Mouse (Mus musculus): ENCODE data around the gene Syt1. TPM values are rescaled to one million over a fixed set of nuclear protein-coding genes. Genes with fewer than 3 reads are reported as not detected.

The Syt1 gene
- total RNA-seq, 2 experiments from 2014 or later: 932 TPM

DNA sequence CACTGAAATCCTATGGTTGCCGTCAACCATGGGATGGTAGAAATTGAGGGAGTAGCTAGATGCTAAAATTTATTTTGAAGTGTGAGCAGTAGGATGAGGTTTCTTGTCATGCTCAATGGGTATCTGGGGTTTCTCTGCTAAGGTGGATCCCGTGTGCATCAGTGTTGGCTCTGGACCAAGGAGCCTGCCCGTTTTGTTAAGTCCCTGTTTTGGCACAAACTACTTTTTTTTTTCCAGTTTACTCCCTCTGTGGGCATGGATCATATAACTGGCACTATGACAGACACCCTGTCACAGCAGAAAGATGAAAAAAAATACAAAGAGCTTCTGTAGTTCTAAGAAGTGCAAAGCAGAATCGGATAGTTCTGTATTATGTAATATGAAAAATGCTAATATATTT, 212.0 kb downstream of the Syt1 start:
- no peak for DNase-seq (ENCODE audit: extremely low spot score in 1 of 2, low spot score in 2 of 2)
- intact Hi-C loops (cut with DNase I): no loop called here

DNA sequence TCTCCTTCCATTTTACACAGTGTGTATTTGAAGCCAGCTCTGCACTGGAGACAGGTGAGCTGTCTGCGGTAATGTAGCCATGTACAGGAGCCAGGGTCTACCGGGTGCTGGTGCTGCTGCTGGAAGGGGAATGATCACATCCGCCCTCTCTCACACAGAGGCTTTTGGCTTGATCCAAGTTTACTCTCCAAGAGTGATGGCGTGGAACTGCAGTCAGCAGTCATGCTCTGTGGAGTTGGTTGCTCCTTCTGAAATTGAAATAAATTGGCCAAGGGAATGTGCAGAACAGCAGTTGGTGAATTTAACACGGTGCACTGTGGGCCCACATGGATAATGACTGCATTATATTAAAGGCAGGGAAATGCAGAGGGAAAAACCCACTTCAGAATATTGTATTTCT, 228.0 kb downstream of the Syt1 start:
- intact Hi-C loops (cut with DNase I): no loop called here
- no peak for DNase-seq (ENCODE audit: extremely low spot score in 1 of 2, low spot score in 2 of 2)

DNA sequence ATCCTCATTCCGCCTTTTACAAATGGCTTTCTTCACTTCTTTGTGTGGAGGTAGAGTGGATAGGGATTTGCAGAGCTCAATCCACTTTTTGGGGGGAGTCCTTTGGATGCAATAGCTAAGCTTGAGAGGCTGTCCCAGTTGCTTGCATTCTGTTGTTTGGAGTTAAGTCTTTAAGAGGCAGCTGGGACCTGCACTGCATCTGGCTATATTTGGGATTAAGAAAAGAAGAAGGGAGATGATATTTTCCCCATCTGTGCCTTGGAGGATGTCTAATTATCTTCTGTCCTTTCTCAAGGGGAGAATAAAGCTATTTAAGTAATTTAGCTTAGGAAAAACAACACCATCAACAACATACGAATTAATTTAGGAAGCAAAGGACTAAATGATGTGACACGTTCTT, 230.2 kb downstream of the Syt1 start:
- DNase-seq (ENCODE audit: extremely low spot score in 1 of 2, low spot score in 2 of 2): no peak
- intact Hi-C loops (cut with DNase I): no loop called here

DNA sequence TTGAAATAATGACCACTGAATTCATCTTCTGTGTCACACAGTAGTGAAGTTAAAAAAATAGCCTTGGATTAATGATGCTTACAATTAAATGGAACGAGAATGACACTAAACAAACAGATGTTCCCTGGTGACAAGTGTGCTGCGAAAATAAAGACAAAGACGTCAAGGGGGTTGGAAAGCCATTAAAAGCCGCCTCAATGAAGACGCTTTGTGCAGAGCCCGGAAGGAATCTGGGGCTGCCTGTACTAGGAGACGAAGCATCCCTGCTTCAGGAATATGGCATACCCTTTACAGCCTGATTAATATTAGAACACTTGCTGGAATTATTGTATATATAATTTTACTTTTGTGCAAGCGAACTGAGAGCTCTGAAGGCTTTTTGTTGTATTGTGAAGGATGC, 234.0 kb downstream of the Syt1 start:
- intact Hi-C loops (cut with DNase I): no loop called here
- no peak for DNase-seq (ENCODE audit: extremely low spot score in 1 of 2, low spot score in 2 of 2)

DNA sequence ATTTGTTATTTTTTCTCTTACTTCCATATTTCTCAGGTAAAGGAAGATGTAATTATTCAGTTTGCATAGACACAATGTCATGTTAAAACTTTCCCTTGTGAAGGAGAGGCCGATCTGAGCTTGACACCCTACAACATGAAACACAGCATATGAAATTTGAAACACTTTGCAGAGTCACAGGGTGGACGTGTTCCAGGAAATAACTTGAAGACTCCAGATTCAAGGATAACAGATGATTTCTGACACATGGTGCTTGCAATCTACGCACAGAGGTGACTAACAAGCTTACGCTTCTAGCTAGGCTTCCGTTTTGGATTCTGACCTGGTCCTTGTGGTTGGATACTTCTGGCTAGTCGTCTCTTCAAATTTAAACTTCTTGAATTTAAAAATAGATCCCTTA, 239.7 kb downstream of the Syt1 start:
- intact Hi-C loops (cut with DNase I): no loop called here
- no peak for DNase-seq (ENCODE audit: extremely low spot score in 1 of 2, low spot score in 2 of 2)

DNA sequence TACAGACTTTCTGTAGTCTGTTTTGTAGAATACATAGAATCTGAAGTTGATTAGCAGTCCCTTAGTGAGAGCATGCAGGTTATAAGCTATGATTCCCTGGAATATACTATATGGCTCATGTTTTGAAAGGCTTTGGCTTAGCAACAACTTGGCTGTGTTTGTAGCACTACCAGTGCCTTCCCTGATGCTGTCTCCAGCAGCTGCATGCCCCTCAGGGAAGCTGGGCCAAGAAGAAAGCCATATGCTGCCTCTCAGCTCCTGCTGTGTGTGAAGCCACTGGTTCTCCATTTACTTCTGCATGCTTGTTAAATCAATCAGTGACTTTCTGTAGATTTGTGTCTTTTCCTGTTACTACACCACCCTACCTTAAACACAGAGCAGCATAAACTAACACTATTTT, 245.2 kb downstream of the Syt1 start:
- no peak for DNase-seq (ENCODE audit: extremely low spot score in 1 of 2, low spot score in 2 of 2)
- intact Hi-C loops (cut with DNase I): no loop called here

DNA sequence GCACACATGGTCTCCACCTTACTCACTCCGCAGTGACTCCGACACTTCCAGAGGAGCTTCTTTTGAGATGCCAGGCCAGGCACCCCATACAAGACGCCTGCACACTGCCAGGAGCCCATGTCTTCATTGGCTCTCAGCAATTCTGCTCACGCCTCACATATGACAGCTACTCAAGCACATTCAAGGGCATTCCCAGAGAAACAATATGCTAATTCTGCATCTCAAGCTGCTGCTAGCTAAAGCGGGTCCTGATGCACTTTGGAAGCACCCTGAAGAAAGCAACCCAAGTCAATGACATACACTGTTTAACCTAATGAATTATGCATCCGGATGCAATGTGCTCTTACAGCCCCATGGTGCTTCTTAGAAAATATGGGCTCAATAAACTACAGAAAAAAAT, 247.1 kb downstream of the Syt1 start:
- intact Hi-C loops (cut with DNase I): no loop called here
- peak in 1 of 2 experiments; percentile 19 for DNase-seq (ENCODE audit: extremely low spot score in 1 of 2, low spot score in 2 of 2)

DNA sequence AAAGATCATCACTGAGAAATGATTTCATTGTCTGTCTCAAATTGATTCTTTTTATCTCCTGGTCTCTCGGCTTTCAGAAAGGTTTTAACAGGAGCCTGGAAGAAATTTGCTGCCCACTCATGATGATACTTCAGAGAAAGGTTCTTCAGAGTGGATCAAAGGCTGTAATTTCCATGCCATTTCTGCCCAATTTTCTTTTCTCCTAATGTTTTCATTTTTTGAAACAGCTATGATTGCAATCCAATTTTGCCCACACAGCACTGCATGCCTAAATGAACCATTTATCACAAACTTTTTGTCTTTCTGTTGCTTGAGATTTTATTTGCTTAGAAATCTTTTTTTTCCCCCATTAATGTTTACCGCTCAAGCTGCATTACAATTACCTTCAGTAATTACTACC, 257.5 kb downstream of the Syt1 start:
- intact Hi-C loops (cut with DNase I): no loop called here

DNA sequence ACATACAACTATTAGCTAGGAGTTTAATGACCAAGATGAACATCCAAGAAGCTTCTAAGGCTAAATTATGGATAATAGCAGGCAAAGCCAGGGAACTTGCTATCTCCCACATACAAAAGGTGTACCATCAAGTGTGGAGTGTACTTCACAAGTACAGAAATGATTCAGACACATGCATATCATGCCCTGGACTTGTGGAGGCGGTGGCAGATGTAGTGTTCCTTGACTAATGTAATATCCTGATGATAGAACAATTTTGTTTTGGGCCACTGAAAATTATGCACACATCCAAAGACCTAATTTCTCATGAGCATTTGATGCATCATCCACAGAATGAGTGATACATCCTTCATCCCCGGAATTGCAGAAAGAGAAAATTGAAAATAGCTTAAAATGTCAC, 267.0 kb downstream of the Syt1 start:
- intact Hi-C loops (cut with DNase I): no loop called here
- DNase-seq (ENCODE audit: extremely low spot score in 1 of 2, low spot score in 2 of 2): no peak

More for the DNA sequence above, 257.5 kb downstream of the Syt1 start:
- DNase-seq (ENCODE audit: extremely low spot score in 1 of 2, low spot score in 2 of 2): no peak

DNA sequence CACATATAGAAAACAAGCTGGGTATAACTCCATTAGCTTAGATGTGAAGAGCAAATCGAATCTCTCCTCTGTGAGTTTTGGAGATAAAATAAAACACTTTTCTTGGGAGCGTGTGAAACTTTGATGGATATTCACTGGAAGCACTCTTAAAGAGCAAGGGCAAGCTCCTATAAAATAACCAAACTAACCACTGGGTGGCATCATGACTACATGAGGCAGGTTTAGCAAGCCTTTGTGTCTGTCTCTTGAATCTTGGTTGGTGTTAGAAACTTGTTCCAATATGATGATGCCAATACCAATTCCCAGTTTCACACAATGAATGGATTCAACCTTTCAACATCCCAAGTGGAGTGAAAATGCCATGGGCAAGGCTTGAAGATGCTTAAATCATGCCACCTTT, 276.8 kb downstream of the Syt1 start:
- intact Hi-C loops (cut with DNase I): loop anchor here (10.0 kb wide), 1 partner anchor 761 kb away; no protein-coding TSS in a partner anchor
- DNase-seq (ENCODE audit: extremely low spot score in 1 of 2, low spot score in 2 of 2): no peak

DNA sequence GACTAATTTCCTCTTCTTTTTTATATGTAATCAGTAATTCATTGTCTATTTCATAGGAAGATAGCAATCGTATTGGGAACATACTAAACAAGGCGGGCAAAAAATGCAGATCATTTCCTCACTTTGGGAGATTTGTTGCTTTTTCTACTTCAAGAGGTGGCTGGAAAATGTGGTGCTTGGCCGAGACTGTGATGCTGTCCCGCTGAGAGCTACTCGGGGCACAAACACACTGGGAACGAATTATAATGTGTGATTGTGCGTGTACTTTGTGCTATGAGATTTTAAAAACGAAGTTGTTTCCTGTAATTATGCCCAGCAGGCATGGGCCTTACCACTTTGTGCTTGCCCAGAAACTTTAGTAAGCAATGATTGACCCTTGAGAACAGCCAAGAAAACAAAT, 281.8 kb downstream of the Syt1 start:
- intact Hi-C loops (cut with DNase I): no loop called here
- DNase-seq (ENCODE audit: extremely low spot score in 1 of 2, low spot score in 2 of 2): no peak

DNA sequence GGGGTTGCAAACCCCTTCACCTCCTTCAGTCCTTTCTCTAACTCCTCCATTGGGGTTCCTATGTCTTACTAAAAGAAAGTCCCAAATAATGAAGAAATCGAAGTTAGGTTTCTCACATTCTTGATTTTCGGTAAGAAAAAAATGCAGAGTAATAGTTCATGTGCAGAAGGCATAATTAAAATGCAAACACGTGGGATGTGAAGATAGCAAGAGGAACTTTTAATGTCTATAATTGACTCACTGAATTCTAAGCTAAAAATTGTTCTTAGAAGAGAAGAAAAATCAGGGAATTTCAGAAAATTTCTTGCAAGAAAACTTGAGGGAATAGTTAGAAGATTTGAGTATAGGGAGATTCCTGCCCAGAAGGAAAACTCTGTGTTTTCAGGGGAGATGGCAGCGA, 284.4 kb downstream of the Syt1 start:
- intact Hi-C loops (cut with DNase I): no loop called here
- no peak for DNase-seq (ENCODE audit: extremely low spot score in 1 of 2, low spot score in 2 of 2)

DNA sequence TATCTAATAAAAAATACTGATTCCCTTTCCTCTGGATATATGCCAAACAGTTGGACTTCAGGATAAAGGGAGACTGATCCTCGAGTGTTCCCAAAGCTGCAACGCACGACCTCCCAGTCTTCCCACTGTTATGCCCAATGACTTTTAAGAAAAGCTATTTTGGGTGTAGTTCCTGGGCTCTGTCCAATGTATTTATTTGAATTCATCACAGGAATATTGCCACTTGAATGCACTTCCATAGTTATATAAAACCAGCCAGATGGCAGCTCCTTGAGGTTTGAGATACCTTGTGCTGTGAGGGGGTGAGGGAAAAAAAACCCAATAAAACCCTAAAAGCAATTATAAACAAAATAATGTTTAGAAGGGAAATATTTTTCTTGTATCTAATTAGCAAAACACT, 285.9 kb downstream of the Syt1 start:
- intact Hi-C loops (cut with DNase I): no loop called here
- no peak for DNase-seq (ENCODE audit: extremely low spot score in 1 of 2, low spot score in 2 of 2)

DNA sequence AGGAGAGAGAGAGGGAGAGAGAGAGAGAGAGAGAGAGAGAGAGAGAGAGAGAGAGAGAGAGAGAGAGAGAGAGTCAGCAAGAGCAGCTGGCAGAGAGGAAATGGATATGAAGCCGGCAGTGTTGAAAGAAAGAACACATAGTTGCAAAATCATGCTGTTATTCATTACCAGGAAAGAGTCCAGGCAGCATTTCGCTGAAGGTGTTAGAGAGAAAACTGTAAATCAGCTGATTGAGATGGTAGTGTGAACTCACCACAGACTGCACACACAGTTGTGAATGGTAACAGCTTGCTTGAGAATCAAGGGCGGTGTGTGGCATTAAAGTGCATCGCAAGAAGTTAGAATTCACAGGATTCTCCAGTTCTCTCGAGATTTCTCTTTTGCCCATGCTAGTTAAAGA, 300.3 kb downstream of the Syt1 start:
- intact Hi-C loops (cut with DNase I): no loop called here
- peak in 1 of 2 experiments; percentile 51 for DNase-seq (ENCODE audit: extremely low spot score in 1 of 2, low spot score in 2 of 2)

DNA sequence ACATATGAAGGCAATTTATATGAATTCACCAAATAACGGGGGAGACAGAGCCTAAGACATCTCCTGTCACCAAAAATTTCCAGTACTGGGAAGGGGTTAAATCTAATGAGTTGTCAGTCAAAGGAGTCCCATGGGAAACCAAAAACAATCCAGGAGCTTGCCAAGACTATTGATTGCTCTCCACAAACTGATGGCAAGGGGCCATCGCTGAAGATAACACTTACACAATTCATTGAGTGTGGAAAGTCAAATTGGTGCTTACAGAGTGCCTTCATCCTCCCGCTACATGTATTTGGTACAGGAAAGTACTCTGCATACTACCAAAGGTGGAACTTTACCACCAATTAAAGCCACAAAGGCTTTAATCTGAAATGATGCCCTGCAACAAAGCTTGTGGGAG, 305.1 kb downstream of the Syt1 start:
- intact Hi-C loops (cut with DNase I): no loop called here

DNA sequence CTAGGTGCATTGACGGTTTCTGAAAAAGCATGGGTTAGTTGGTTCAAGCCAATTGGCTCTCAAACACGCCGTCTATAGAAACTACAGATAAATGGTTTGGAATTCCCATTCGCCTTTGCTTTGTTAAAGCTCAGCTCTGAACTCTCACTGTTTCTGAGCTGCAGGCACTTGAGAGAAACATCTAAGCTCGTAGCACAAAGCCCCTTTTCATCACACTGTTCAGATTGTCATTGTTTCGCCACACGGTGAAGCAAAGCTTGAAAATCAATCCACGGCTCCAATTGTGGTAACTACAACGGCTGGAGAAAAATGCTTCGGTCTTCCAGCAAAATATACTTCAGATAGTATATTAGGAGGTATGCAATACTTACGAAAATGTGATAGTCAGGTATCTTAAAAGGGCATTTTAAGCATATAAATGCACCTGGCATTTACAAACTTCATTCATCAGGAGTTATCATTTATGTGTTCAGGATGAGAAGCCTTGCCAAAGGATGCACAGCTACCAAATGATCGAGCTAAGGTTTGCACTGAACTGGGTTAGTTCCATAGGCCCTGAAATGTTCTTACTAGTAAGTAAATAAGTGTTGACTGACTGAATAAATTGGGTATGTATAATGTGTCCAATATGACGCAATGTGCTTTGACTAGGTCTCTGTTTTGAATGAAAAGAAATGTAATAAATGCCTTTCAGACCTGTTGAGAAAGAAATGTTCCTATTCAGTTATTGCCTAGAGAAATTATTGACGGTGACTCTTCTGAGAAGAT, 309.2 kb downstream of the Syt1 start:
- intact Hi-C loops (cut with DNase I): no loop called here
- DNase-seq (ENCODE audit: extremely low spot score in 1 of 2, low spot score in 2 of 2): no peak

More for the DNA sequence above, 305.1 kb downstream of the Syt1 start:
- DNase-seq (ENCODE audit: extremely low spot score in 1 of 2, low spot score in 2 of 2): no peak

DNA sequence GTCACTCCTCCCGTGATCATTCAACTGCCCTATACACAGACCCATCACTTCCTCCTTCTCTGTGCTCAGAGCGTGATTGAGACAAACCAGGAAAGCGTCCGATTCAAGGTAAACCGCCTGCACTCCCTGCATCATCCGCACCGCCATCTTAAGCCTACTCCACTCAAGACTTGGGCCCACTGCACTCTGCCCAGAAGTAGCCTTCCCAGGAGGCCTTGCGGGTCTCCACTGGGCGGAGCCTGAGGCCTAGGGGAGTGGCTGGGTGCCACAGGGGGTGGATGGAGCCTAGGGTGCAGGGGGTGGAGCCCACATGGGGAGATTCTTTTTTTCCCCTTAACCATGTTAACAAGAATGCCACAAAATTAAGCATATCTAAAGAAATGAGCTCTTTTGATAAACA, 310.8 kb downstream of the Syt1 start, which contains the start of gene Gm5136:
Gene Gm5136, minus strand, starts transcription at position 215 of the 400 bp plus-strand sequence.
- DNase-seq (ENCODE audit: extremely low spot score in 1 of 2, low spot score in 2 of 2): no peak
- intact Hi-C loops (cut with DNase I): no loop called here

DNA sequence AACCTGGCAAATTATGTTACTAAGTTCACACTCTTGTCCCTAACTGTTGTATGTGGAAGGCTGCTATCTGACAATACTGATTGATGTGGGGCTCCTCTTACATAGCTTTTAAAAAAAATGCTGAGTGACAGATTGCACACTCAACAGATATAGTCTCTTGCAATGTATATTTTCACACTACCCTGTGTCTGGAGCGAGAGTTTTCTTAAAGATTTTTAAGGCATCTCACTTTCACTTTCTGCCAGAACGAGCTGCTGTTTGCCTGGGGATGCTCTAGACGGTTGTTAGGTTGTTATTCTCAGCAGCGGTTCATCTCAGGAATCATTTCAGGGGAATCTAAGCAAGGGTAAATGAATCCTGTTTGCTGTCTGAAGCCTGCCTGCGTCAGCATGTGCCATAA, 313.7 kb downstream of the Syt1 start:
- intact Hi-C loops (cut with DNase I): no loop called here
- DNase-seq (ENCODE audit: extremely low spot score in 1 of 2, low spot score in 2 of 2): peak in 1 of 2 experiments; percentile 28

DNA sequence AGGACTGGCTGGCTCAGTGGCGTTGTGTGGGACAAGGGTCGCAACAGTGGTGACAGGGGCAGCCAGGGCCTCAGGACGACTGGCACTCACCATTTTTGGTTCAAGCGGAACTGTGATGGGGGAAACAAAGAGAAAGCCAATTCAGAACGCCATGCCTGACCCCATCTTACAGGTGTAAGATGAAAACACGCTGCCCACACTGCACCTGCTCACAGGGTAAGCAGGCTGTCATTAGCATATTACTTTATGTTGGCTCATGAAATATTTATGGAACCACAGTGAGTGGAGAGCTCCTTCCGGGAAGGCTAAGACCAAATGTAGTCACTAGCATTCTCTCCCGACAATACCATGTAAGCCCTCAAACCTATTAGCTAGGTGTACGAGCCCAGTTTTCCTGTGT, 319.8 kb downstream of the Syt1 start:
- intact Hi-C loops (cut with DNase I): no loop called here
- no peak for DNase-seq (ENCODE audit: extremely low spot score in 1 of 2, low spot score in 2 of 2)

DNA sequence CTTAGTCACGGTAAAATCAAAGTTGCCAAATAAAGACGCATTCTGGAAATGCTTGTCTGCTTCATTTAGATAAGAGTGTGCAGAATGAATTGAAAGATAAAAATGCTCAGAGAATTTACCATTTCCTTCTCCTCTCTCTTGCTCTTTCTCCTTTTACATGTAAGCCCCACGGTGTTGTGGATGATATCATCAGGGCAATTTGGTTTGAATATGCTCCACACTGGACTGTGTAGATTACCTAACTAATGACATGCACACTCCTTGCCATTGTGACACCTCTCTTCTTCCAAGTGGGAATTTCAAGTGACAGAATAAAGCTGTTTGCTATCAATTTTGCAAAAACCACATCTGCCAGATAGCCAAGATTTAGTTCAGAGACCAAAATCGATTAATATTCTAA, 324.1 kb downstream of the Syt1 start:
- intact Hi-C loops (cut with DNase I): no loop called here
- no peak for DNase-seq (ENCODE audit: extremely low spot score in 1 of 2, low spot score in 2 of 2)

Measured in left cerebral cortex, postnatal 10 days (tissue).